Mouse (Mus musculus) lung, postnatal 10 days (tissue): ENCODE results near the gene Zdhhc14.

Experiments used
- DNase-seq: peaks from one replicate; pipeline ENCODE4 v3.0.0; 2021

The Zdhhc14 gene

GRCm38 (mm10) chr17:5491801-5492745 lies at the start of gene Zdhhc14:
Zdhhc14 (plus strand) TSS chr17:5492557.
- DNase-seq: peak; percentile 94

- no peak for DNase-seq
Observed at GRCm38 (mm10) chr17:5443260-5443659, 49.1 kb upstream of the Zdhhc14 start.

DNA sequence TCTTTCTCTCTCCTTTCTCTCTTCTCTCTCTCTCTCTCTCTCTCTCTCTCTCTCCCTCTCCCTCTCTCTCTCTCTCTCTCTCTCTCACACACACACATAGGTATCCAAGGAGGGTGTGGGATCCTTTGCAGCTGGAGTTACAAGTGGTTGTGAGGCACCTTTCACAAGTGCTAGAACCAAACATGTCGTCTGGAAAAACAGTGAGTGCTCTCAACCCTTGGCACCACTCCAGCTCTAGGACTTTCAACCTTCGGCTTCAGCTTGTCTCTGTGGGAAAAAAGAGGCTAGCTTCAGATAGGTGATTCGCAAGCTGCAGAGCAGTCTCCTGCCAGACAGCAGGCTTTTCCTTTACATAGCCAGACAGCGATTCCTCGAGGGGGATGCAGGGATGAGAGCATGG lies 48.6 kb upstream of the Zdhhc14 start:
- peak; percentile 63 for DNase-seq

- no peak for DNase-seq
Observed at GRCm38 (mm10) chr17:5453657-5454056, 38.7 kb upstream of the Zdhhc14 start.

DNA sequence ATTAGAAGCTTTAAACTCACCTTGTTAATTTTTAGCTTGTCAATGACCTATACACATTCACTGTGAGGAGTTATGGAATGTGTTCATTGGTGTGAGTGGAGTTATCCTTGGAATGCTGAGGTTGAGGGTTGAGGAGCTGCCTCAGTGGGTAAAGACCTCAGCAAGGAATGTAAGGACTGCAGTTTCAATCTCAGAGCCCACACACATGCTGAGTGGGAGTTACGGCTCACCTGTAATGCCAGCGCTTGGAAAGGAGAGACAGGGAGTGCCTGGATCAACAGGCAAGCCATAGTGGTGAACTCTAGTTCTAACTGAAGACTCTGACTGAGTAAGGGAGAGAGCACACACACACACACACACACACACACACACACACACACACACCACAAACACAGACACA lies 28.4 kb upstream of the Zdhhc14 start:
- no peak for DNase-seq

GRCm38 (mm10) chr17:5466736-5467135 lies 25.6 kb upstream of the Zdhhc14 start:
- DNase-seq: no peak

- peak; percentile 8 for DNase-seq
Observed at GRCm38 (mm10) chr17:5467177-5467576, 25.2 kb upstream of the Zdhhc14 start.

- DNase-seq: no peak
Observed at GRCm38 (mm10) chr17:5472268-5472667, 20.1 kb upstream of the Zdhhc14 start.

DNA sequence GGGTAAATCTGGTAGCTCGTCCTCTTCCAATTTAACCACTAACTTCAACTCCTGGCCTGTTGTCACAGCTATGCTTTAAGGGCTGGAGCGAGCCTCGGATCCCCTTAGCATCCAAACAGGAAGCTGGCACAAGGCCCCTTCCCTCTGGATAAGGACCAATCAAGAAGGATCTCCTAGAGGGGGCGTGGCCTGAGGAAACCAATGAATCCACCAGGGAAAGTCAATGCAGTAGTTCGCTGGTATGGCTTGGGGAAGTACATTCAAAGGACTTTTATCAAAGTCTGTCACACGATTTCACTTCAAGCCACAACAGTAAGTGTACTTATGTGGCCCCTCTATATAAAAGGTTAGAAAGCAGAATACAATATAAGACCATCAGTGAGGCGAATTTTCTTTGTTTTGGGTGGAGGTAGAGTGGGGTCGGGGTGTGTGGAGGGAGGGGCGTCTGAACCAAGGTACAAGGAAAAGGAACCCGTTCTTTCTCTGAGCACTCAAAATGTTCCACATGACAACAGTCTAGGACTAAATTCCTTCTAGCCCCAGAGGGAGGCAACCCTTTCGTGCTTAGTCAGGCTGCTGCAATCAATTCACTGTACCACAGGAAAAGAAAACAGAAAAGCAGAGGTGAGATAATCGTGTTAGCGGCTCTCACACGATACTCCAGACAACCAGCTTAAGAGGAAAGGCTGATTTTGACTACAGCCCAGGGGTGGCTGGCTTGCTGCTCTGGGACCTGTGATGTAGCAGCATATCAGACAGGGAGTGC lies 16.2 kb upstream of the Zdhhc14 start:
- peak; percentile 37 for DNase-seq

DNA sequence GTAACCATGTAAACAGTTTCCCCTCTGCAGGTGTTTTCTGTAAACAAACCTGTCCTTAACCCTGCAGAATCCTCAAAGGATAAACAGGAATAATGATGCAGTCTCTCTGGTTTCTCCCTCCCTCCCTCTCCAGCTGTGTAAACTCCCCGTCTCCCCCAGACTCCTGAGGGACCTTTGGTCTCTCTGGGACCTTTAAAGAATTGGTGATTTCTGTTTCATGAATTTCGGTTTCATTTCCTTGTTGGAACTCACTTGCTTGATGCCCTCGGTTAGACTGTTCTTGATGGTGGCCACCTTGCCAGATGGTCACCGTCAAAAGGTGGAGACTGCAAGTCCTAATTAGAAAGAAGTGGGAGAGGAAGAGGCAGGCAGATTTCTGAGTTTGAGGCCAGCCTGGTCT lies 8.9 kb upstream of the Zdhhc14 start:
- no peak for DNase-seq

- no peak for DNase-seq
Observed at GRCm38 (mm10) chr17:5484663-5485062, 7.7 kb upstream of the Zdhhc14 start.

GRCm38 (mm10) chr17:5488156-5488555 lies 4.2 kb upstream of the Zdhhc14 start:
- DNase-seq: no peak

DNA sequence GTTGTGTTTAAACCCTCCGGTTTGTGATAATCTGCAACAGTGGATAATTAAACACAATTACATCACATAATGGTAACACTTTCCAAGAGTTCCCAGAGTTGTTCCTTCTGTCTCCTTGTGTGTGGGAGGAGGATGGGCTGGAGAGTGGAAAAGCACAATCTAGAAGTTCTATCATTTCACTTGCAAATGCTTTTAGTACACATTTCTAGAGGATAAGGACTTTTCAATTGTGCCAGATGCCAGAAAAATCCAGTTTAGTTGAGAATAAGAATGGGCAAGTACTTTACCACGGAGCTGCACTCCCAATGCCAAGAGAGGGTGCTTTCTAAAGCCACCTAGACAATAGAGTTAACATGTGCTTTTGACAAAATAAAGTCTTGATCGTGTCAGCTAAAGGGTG lies 2.0 kb upstream of the Zdhhc14 start:
- DNase-seq: no peak

DNA sequence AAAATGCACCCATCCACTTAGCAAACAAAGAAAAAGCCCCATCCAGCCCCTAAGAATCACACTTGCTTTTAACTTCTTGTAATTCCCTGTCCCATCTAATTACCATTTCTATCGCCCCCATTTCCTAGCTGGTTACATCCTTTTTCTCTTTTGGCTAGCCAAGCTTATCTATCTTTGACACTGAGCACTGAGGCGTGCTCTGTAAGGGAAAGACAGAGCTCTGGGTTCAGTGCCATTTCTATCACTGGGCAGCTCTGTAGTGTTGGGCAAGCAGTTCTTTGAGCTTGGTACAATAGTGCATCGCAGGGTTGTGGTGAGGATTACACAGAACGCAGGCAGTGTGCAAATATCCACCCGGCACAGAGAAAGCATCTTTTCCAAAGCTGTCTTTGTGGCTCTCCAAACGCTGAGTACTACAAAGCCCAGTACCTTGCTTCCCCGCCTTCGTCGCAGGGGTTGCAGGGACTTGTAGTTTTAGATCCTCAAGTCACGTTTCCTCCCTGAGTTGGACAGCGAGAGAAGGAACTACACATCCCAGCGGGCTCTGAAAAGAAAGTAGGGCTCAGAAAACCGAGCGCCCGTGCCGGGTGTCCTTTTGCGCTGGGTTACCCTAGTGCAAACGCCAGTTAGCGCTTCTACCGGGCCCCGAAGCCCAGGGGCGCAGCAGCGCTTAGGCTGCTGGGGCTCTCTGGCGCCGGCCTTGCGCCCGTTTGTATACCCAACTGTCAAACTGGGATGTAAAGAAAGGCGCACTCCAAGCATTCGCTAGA lies 1.1 kb upstream of the Zdhhc14 start:
- peak; percentile 95 for DNase-seq

DNA sequence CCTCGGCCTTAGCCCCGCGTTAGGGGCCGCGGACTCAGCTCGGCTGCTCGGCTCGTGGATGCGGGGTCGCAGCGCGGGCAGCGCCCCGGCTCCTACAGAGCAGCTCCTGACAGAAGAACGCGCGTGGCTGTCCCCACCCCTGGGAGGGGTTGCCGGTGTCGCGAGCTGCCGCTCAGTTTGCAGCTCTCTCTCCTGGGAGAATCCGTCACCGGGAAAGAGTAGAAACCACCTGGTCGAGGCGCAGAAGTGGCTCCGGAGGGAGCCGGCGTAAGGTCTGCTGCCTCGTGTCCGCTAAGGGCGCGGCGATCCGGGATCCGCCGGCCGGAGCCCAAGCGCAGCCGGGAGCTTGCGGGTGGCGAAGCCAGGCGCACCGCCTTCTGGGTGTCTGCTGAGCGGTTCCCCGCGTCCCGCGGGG lies 396 bp downstream of the Zdhhc14 start:
- peak; percentile 62 for DNase-seq

DNA sequence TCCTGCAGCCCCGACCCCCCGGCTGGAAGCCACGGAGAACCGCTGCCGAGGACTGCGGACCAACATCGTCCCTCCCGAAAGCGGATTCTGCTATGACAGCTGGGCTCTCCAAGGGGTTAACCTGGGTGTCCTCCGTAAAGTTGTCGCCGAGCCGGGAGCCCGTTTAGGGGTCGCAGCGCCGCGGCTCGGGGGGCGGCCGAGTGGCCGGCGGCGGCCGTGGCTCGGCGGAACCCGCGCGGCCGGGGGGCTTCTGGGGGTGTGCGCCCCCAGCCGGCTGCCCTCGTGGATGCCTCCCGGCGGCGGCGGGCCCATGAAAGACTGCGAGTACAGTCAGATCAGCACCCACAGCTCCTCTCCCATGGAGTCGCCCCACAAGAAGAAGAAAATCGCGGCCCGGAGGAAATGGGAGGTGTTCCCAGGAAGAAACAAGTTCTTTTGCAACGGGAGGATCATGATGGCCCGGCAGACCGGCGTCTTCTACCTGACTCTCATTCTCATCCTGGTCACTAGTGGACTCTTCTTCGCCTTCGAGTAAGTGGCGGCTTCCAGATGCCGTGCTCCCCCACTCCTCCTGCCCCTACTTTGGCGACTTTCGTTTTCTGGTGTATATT lies 909 bp downstream of the Zdhhc14 start:
- peak; percentile 34 for DNase-seq

DNA sequence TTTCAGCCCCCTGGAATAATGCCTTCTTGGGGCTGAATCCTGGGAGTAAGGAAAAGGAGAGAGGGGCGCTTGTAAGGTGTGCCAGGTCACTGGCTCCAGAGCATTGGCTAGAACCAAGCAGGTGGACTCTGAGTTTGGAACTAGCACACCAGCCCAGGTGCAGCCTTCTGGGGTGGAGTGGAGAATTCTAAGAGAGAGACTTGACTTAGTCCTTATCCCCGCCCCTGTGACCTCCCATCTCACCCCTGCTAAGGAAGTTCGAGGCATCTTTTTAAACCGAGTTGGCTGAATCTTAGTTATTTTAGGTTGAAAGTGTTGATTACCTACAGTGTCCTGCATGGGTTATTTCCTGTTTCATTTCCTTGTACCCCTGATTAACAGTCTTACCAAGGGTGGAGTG lies 1.5 kb downstream of the Zdhhc14 start:
- DNase-seq: no peak

DNA sequence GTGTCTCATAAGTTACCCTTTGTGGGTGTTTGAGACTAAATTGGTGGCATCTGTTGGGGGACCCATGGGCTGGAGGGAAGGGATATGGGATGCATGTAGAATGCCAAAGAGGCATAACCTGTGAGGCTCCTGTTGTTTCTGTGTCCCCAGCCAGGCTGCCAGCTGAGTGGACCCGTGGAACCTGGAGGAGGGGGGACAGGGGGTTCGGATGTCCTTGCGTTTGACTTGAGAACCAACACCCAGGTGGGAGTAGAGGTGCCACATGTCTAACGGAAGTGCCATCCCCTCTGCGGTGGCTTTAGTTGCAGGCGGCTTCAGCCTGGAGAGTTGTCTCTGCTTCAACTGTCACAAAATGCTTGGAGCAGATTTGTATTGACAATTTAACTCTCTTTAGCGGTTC lies 2.5 kb downstream of the Zdhhc14 start:
- no peak for DNase-seq

DNA sequence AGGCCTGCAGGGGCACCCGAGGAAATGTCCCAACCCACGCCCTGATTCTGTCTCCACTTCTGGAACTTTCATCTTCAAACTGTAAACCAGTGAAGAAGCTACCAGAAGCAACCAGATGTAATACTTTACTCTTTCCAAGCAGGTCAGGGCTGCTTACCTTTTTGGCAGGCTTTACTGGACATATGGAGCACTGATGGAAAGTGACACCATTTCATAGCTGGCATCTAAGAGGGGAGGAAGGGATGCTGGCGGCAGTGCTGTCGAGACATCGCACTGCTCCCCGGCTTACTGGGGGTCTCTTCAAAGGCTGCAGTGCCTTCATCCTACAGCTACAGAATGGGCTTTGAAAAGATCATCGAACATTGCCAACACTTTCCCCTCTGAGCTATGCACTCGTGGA lies 5.3 kb downstream of the Zdhhc14 start:
- no peak for DNase-seq

DNA sequence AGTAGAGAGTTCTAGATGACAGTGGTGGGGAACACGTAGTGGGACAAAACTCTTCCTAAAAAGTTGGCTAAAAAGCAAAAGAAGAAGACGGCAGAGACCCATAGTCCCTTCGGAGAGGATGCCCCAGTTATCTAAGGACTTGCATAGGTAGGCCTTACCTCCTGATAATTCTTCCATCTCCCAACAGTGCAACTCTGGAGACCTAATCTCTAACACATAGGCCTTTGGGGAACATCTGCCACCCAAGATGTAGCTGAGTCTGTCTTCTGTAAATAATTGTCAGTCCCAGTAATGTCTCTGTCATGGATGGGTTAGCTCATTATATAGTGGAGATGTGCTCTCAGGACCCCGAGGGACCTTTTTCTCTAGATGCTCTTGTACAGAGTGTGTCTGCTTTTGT lies 6.6 kb downstream of the Zdhhc14 start:
- DNase-seq: no peak

- DNase-seq: no peak
Observed at GRCm38 (mm10) chr17:5503981-5504760, 11.8 kb downstream of the Zdhhc14 start.

DNA sequence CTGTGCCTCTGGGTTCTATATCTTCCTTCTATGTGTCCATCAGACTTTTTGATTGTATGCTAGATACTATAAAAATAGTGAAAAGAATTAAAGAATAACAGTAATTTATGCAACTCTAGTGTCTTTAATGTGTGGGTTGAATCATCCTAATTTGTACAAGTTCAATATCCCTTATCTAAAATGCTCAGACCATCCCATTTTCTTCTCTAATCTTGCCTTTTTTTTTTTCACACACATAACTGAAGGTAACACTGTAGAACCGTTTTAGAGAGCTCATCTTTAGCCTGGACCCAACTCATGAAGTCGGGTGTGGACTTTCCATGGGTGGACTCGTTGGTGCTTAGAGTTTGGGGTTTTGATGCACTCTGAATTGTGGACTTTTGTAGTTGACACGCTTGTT lies 12.6 kb downstream of the Zdhhc14 start:
- DNase-seq: no peak
